Mouse (Mus musculus) embryonic facial prominence, embryonic 14.5 days (tissue): ENCODE measurements around the gene Rag2. TPM values are rescaled to one million over a fixed set of nuclear protein-coding genes. Genes with fewer than 3 reads are reported as not detected.

Source experiments
- ATAC-seq: fragments of 200-750 bp; cut with Nextera tagmentation; 2 replicates; pipeline ENCODE4 v1.8.0; 2017; ENCODE audit warnings: low read depth, moderate number of reproducible peaks, moderate TSS enrichment
- DNase-seq: peaks from one replicate; pipeline ENCODE4 v3.0.0-alpha.2; 2015; ENCODE audit warnings: low spot score
- H3K27ac ChIP-seq: fragments of 300-500 bp; sonication (generic); replicated peaks from 2 replicates; pipeline ENCODE4 v1.5.1; 2014; ENCODE audit warnings: low read depth, mild to moderate bottlenecking, low read length, moderate library complexity
- H3K27me3 ChIP-seq: fragments of 300-500 bp; sonication (generic); replicated peaks from 2 replicates; pipeline ENCODE4 v1.6.1; 2014; ENCODE audit warnings: low read length; ENCODE audit not compliant: control insufficient read depth, insufficient read depth
- H3K36me3 ChIP-seq: fragments of 300-500 bp; sonication (generic); 2 replicates; pipeline ENCODE4 v1.6.1; 2014; ENCODE audit warnings: low read length, mixed read lengths; ENCODE audit not compliant: control insufficient read depth, insufficient read depth
- H3K4me1 ChIP-seq: fragments of 300-500 bp; sonication (generic); 2 replicates; pipeline ENCODE4 v1.6.1; 2014; ENCODE audit warnings: antibody characterized with exemption, low read length; ENCODE audit not compliant: control insufficient read depth, insufficient read depth
- H3K4me2 ChIP-seq: fragments of 300-500 bp; sonication (generic); 2 replicates; pipeline ENCODE4 v1.6.1; 2014; ENCODE audit warnings: low read depth, mild to moderate bottlenecking, low read length, moderate library complexity, mixed read lengths
- H3K4me3 ChIP-seq: fragments of 300-500 bp; sonication (generic); 2 replicates; pipeline ENCODE4 v1.5.1; 2014; ENCODE audit warnings: low read depth, mild to moderate bottlenecking, low read length
- H3K9ac ChIP-seq: fragments of 300-500 bp; sonication (generic); 2 replicates; pipeline ENCODE4 v1.6.1; 2014; ENCODE audit warnings: low read depth, mild to moderate bottlenecking, low read length, moderate library complexity, mixed read lengths
- H3K9me3 ChIP-seq: fragments of 300-500 bp; sonication (generic); 2 replicates; pipeline ENCODE4 v1.6.1; 2016; ENCODE audit warnings: low read length; ENCODE audit not compliant: control insufficient read depth
- WGBS: fragments of 180-500 bp; shearing (Covaris S2); extraction: QIAGEN DNeasy Blood & Tissue Kit; methylation state at CpG from one replicate; pipeline ENCODE4 v1.1.7; 2014; 5-methylcytosine and 5-hydroxymethylcytosine counted together
- polyA plus RNA-seq: library from polyadenylated mRNA; unstranded; fragments of >200 nt; fragmentation: Nextera tagmentation; extraction: Ambion mirVana; gene quantifications from 2 replicates; pipeline ENCODE4 v1.2.1, GENCODE M21; 2014

Gene Rag2
- polyA plus RNA-seq, 1 experiment from 2014 or later = 0.11 TPM

DNA sequence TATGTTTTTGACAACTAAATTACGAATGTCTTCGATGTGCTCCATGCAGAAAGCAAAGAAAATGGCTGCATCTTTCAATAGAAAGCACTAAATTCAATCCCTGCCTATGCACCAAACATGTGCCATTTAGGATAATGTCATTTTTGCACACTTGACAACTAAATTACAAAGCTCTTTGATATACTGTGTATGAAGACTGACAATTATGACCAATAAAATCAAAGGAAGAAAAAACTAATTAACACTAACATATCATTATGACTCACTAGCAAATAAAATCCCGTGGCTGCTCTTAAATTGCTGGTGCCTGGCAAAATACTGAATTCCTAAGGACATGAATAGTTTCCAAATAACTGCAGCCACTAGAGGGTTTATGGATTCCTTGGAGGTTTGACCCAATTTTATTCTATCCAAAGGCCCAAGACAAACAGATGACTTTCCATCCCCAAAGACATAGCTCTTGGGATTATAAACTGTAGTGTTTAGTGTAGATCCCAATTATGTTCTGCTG lies 15.4 kb downstream of the Rag2 start:
- Histone ChIP-seq H3K9ac (no peak overlapping the region), H3K27me3 (no peaks in the 10 kb centered on the region), H3K4me2 (no peak overlapping the region), H3K9me3 (no peaks in the 10 kb centered on the region), H3K4me1 (peaks cover 6% of the 10 kb centered on the region; the same call in 1 of the 2 replicates), H3K36me3 (no peaks in the 10 kb centered on the region), H3K4me3 (no peak overlapping the region), H3K27ac (no peak overlapping the region)
- ATAC-seq = no peak
- WGBS = 68% methylated on average over 3 of the region's 3 CpGs
- DNase-seq = peak; percentile 24

DNA sequence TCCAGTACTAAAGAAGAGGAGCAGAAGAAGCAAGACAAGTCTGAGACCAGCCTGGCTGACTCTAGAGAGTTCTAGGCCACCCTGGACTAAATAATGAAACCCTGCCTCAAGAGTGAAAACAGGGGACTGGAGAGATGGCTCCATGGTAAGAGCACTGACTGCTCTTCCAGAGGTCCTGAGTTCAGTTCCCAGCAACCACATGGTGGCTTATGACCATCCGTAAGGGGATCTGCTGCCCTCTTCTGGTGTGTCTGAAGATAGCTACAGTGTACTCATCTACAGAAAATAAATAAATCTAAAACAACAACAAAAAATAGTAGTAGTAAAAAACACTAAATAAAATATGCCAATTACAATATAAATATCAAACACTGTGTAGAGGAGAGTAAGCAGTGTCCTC lies 21.3 kb downstream of the Rag2 start:
- DNase-seq (no peak), ATAC-seq (no peak)
- 100% methylated on average over 1 of the region's 1 CpGs for WGBS
- no peak overlapping the region for H3K27ac ChIP-seq
- no peaks in the 10 kb centered on the region for H3K9me3 ChIP-seq
- peaks cover 9% of the 10 kb centered on the region; the same call in 1 of the 2 replicates for H3K4me1 ChIP-seq
- no peak overlapping the region for H3K4me2 ChIP-seq
- H3K36me3 ChIP-seq = no peaks in the 10 kb centered on the region
- H3K4me3 ChIP-seq = no peak overlapping the region
- no peak overlapping the region for H3K9ac ChIP-seq
- no peaks in the 10 kb centered on the region for H3K27me3 ChIP-seq

DNA sequence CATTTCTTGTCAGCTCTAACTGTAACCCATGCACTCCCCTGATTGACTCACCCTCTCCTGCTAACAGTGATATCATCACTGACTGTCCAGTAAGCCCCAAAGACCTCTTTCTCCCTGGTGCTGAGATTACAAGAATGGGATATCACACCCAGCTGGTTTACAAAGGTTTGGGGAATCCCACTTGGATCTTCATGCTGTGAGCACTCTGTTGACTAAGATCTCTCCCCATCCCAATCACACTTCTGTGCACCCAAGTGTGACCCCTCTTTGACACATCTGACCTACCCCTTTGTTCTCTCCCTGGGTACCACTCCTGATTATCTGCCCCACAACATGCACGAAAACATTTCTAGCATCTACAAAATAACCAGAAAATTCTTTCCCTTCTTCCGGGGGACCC lies 23.8 kb downstream of the Rag2 start:
- DNase-seq = no peak
- Histone ChIP-seq H3K4me1 (peaks cover 9% of the 10 kb centered on the region; the same call in 1 of the 2 replicates), H3K9ac (no peak overlapping the region), H3K4me3 (no peak overlapping the region), H3K9me3 (no peaks in the 10 kb centered on the region), H3K27ac (peak overlapping the region; percentile 77; the same call in 1 of the 2 replicates), H3K36me3 (no peaks in the 10 kb centered on the region), H3K27me3 (no peaks in the 10 kb centered on the region), H3K4me2 (no peak overlapping the region)
- WGBS = 59% methylated on average over 2 of the region's 2 CpGs
- ATAC-seq = no peak

DNA sequence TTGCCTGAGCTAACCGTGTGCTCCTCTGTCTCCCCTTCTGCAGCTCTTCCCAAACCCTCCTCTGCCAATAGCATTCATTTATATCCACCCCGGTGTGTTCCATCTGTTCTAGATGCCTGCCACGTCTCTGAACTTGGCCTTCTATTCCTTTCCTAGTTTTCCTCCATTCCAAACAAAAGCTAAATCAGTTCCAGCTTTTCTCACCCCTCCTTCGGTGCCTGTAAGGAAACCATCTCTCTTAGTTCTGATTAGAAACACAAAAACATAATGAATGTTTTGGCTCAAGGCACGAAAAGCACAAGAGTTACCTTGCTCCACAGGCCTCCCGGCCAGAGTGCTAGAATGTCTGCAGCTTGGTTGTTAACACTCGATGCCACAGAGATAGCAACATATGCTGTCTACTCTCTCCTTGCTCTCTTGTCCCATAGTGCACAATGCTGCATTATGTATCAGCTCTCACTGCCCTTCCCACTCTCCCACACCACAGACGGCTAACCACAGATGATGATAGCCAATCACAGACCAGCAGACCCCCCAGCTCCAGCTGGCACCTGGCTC lies 24.7 kb downstream of the Rag2 start, which contains the start of the genes Rag1 and B230118H07Rik:
Rag1 (minus strand) TSS at position 388 of the 558 bp plus-strand sequence.
B230118H07Rik (minus strand) TSS at position 419 of the 558 bp plus-strand sequence.
- Histone ChIP-seq H3K9me3 (no peaks in the 10 kb centered on the region), H3K9ac (0 out of 2 replicates have a peak within 1 kb of the TSS, but pooled peaks have one; percentile 19), H3K27ac (peak within 1 kb of the TSS; percentile 77), H3K27me3 (no peaks in the 10 kb centered on the region), H3K4me1 (peaks cover 9% of the 10 kb centered on the region; the same call in 1 of the 2 replicates), H3K4me3 (no peak within 1 kb of the TSS), H3K36me3 (no peaks in the 10 kb centered on the region), H3K4me2 (peak within 1 kb of the TSS; percentile 25)
- ATAC-seq (peak; percentile 71), DNase-seq (peak; percentile 71)
- 22% methylated on average over 8 of the region's 8 CpGs for WGBS

DNA sequence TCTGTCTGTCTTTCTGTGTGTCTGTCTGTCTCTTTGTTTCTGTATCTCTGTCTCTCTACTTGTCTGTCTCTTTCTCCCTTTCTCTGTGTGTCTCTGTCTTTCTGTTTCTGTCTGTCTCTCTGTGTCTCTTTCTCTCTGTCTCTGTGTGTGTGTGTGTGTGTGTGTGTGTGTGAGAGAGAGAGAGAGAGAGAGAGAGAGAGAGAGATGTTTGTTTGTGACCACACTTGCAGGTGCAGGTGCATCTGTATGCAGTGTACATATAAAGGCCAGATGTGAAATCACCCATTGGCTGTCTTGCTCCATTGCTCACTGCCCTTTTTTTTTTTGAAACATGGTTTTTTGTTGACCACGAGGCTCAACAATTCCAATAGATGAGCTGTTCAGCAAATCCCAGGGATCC lies 25.9 kb downstream of the Rag2 start:
- Histone ChIP-seq H3K4me3 (no peak overlapping the region), H3K9ac (no peak overlapping the region), H3K27me3 (no peaks in the 10 kb centered on the region), H3K4me2 (no peak overlapping the region), H3K4me1 (peaks cover 9% of the 10 kb centered on the region; the same call in 1 of the 2 replicates), H3K36me3 (no peaks in the 10 kb centered on the region), H3K27ac (no peak overlapping the region), H3K9me3 (no peaks in the 10 kb centered on the region)
- 69% methylated on average over 1 of the region's 1 CpGs for WGBS
- DNase-seq = no peak
- no peak for ATAC-seq

DNA sequence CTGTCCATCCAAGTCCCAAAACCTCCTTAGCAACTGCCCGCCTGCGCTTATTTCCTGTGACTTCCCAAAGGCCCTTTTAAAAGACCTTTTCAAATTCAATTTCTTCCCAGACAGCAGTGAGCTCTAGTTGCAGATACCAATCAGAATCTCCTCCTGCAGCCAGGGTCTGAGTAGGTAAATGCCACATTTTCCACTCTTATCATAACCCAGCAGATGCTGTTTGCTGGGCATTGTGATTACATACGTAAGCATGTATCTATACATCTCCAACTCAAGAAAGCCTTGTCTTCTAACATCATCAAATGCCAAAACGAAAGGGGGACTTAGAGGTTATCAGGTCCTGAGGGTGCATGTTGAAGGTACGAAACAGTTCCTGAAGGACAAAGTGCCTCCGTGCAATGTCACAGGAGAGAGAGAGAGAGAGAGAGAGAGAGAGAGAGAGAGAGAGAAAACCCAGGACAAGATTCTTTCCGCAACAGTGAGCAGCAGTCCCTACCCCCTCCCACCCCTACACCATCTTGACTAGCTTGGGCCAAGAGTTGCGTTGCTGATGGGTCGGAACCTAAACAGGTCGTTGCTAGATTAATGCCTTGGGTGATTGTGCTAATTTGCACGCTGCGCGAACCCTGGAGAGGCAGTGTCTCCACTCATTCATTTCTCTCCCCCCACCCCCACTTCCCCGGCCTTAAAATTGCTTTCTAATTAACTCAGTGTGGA lies 27.8 kb downstream of the Rag2 start:
- H3K27ac ChIP-seq = no peak overlapping the region
- peak overlapping the region; percentile 30 for H3K4me3 ChIP-seq
- no peaks in the 10 kb centered on the region for H3K27me3 ChIP-seq
- no peaks in the 10 kb centered on the region for H3K36me3 ChIP-seq
- ATAC-seq = 0 out of 2 replicates have a peak, but pooled peaks have one; percentile 31
- 38% methylated on average over 14 of the region's 14 CpGs for whole genome bisulfite sequencing
- no peak overlapping the region for H3K9ac ChIP-seq
- no peaks in the 10 kb centered on the region for H3K9me3 ChIP-seq
- H3K4me2 ChIP-seq = peak overlapping the region; percentile 63
- peak; percentile 20 for DNase-seq
- H3K4me1 ChIP-seq = peaks cover 9% of the 10 kb centered on the region; the same call in 1 of the 2 replicates

DNA sequence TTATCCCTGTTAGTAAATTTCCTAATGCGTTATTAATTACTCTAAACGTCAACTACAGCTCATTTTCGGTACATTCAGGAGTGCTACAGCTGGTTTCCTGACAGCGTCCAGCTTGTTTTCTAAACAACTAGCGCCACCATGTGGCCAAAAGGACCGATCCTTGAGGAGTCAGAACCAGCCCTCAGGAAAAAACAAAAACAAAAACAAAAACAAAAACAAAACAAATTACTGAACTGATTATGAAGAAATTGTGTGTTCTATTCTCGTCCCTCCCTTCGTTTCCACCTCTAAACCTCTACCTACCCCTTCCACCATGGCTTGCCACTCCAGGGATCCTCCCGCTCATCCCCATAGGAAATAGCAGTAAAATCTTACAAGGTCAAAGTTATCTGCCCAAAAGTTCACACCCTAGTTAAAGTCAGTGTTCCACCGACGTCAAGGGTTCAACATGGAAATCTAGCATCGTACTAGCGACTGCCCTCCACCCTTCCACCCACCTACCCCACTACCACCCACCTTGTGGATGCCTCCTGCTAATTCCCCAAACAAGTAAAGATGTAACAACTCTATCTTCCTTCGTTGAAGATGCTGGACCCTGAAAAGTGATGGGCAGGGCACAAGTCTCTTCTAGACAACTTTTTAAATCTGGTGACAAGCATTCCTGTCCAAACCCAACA lies 28.5 kb downstream of the Rag2 start:
- H3K9ac ChIP-seq = no peak overlapping the region
- peak; percentile 73; the same call in 1 of the 2 replicates for ATAC-seq
- H3K4me2 ChIP-seq = peak overlapping the region; percentile 63
- peak overlapping the region; percentile 30 for H3K4me3 ChIP-seq
- no peaks in the 10 kb centered on the region for H3K9me3 ChIP-seq
- DNase-seq = peak; percentile 89
- 20% methylated on average over 14 of the region's 14 CpGs for WGBS
- peaks cover 9% of the 10 kb centered on the region; the same call in 1 of the 2 replicates for H3K4me1 ChIP-seq
- no peaks in the 10 kb centered on the region for H3K36me3 ChIP-seq
- no peaks in the 10 kb centered on the region for H3K27me3 ChIP-seq
- H3K27ac ChIP-seq = no peak overlapping the region

DNA sequence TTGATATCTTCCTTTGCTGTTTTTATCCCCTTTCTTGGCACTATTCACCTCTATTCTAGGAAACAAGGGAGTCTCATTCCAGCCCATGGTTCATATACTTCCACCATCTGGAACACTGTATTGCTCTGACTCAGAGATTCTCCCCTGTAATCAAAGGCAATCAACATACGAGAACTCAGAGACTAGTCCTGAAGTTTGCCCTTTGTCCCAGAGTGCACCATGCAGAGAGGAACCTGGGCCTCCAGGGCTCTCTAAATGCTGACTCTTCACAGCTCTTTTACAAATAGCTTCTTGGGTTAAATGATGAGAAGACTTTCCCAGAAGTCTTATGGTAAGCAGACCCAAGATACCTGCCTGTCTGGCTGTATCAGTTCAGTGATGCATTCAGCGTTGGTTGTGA lies 36.0 kb downstream of the Rag2 start:
- Histone ChIP-seq H3K4me3 (no peak overlapping the region), H3K9ac (no peak overlapping the region), H3K36me3 (no peaks in the 10 kb centered on the region), H3K4me1 (no peaks in the 10 kb centered on the region), H3K4me2 (no peak overlapping the region), H3K27ac (no peak overlapping the region), H3K9me3 (no peaks in the 10 kb centered on the region), H3K27me3 (no peaks in the 10 kb centered on the region)
- no peak for DNase-seq
- 69% methylated on average over 2 of the region's 2 CpGs for WGBS
- ATAC-seq = no peak
